Mouse (Mus musculus) neutrophil, adult 59 days (primary cell): ENCODE data around the gene Rdh16f2. TPM values are rescaled to one million over a fixed set of nuclear protein-coding genes. Genes with fewer than 3 reads are reported as not detected.

Experiments
- total RNA-seq, 2 experiments: library from RNA; stranded (reverse); gene quantifications; 1 replicate in 1 of 2; 2 replicates in 1 of 2; pipeline ENCODE4 v1.2.4; 2023

The Rdh16f2 gene
- total RNA-seq = not detected

DNA sequence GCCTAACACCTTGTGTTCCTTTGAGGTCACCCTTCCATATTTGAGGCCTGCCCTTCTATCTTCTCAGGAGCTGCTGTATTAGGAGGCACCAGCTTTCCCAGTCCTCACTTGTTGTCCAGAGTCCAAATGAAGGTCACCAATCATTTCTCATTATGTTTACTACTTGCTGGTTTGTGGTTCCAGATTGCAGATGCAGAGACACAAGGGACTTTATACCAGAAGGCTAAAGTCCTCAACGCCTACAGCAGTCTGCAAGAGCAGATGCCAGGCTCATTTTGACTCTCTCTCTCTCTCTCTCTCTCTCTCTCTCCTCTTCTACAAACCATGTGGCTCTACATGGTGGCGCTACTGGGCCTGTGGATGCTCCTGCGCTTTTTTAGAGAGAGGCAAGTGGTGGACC is at the start of gene Rdh16f2:
Gene Rdh16f2 (plus strand): TSS at position 243 of the 400 bp plus-strand sequence.

DNA sequence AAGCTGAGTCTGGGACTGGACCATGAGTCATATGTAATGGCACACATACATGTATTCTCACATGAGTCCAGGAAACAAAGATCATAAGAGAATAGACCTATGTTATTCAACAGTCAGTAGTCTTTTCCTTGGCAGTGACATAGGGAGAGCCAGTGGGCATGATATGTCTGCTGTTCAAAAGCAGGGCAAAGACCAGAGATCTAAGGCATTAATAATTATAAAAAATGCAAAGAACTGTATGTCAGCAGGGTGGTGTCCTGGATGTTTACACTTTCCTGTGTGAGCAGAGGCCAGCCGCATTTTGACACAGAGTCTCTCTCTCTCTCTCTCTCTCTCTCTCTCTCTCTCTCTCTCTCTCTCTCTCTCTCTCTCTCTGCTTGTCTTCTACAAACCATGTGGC is 16.6 kb upstream of the Rdh16f2 start, which contains the start of gene Rdh19:
Gene Rdh19 (plus strand): TSS at position 301 of the 400 bp plus-strand sequence.

DNA sequence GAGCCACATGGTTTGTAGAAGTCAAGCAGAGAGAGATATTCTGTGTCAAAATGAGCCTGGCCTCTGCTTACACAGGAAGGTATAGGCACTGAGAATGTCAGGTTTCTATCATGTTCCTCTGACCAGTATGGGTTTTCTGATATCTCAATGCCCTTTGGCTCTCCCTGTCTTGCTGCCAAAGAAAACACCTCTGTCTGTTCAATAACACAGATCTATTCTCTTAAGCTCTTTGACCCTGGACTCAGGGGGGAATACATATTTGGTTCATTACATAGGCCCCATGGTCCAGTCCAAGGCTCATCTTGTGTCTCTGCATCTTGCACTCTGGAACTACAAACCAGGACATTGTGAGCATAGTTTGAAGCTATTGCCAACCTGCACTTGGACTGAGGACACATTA is 22.3 kb downstream of the Rdh16f2 start, which contains the start of gene Rdh7:
Gene Rdh7 (minus strand): TSS at position 213 of the 400 bp plus-strand sequence.

GRCm38 (mm10) chr10:127898218-127898617 is 31.9 kb downstream of the Rdh16f2 start, which contains the start of gene Sdr9c7:
Gene Sdr9c7, plus strand, starts transcription at chr10:127898518.

Other genes starting within 250 kb of the Rdh16f2 start
- 100 to 1,000 TPM in 1 of 2 experiments, 10 to 100 TPM in 1; 82.2 to 126 TPM for gene Lrp1, start 245.3 kb upstream of the Rdh16f2 start, total RNA-seq
- 100 to 1,000 TPM; 214 to 227 TPM for gene Stat6, start 223.5 kb upstream of the Rdh16f2 start, total RNA-seq
- 10 to 100 TPM in 1 of 2 experiments, 1 to 10 TPM in 1; 8.5 to 10.1 TPM for gene Nemp1, start 199.6 kb upstream of the Rdh16f2 start, total RNA-seq
- 1 to 10 TPM in 1 of 2 experiments, under 1 TPM in 1; 0.58 to 2.0 TPM for gene Nab2, start 197.9 kb upstream of the Rdh16f2 start, total RNA-seq
- under 1 TPM; 0.27 to 0.42 TPM for gene Myo1a, start 161.3 kb upstream of the Rdh16f2 start, total RNA-seq
- gene Tac2, start 142.0 kb upstream of the Rdh16f2 start, total RNA-seq = 1 to 10 TPM in 1 of 2 experiments, under 1 TPM in 1; 0.60 to 1.5 TPM
- gene Zbtb39, start 126.9 kb upstream of the Rdh16f2 start, total RNA-seq = 10 to 100 TPM; 17.7 to 17.8 TPM
- under 1 TPM; 0.15 to 0.22 TPM for gene Gpr182, start 114.7 kb upstream of the Rdh16f2 start, total RNA-seq
- under 1 TPM; 0.20 to 0.75 TPM for gene Rdh1, start 106.8 kb upstream of the Rdh16f2 start, total RNA-seq
- gene Rdh16f1, start 106.7 kb upstream of the Rdh16f2 start, total RNA-seq = not detected
- gene Rdh9, start 90.1 kb upstream of the Rdh16f2 start, total RNA-seq = under 1 TPM; 0.42 to 0.44 TPM
- under 1 TPM; 0.18 to 0.24 TPM for gene Rdh16, start 65.3 kb upstream of the Rdh16f2 start, total RNA-seq
- gene Rdh19, start 16.5 kb upstream of the Rdh16f2 start, total RNA-seq = not detected
- gene Rdh7, start 22.3 kb downstream of the Rdh16f2 start, total RNA-seq = not detected
- not detected for gene Sdr9c7, start 32.0 kb downstream of the Rdh16f2 start, total RNA-seq
- not detected for gene Hsd17b6, start 141.1 kb downstream of the Rdh16f2 start, total RNA-seq
- gene Prim1, start 148.7 kb downstream of the Rdh16f2 start, total RNA-seq = 10 to 100 TPM; 22.9 to 23.7 TPM
- gene Naca, start 169.1 kb downstream of the Rdh16f2 start, total RNA-seq = 100 to 1,000 TPM; 305 to 359 TPM
- gene Ptges3, start 192.5 kb downstream of the Rdh16f2 start, total RNA-seq = 10 to 100 TPM; 58.1 to 76.4 TPM
- gene Atp5b, start 216.8 kb downstream of the Rdh16f2 start, total RNA-seq = 100 to 1,000 TPM; 522 to 523 TPM
- gene Baz2a, start 225.1 kb downstream of the Rdh16f2 start, total RNA-seq = 10 to 100 TPM; 91.5 to 96.1 TPM